Mouse (Mus musculus) stomach, embryonic 15.5 days (tissue): ENCODE data around the gene Usp54. TPM values are rescaled to one million over a fixed set of nuclear protein-coding genes. Genes with fewer than 3 reads are reported as not detected.

Source experiments
- ATAC-seq: fragments of 200-750 bp; cut with Nextera tagmentation; 2 replicates; pipeline ENCODE4 v1.8.0; 2017; ENCODE audit warnings: low read depth, moderate number of reproducible peaks, moderate TSS enrichment; ENCODE audit not compliant: insufficient read depth, low FRiP score
- H3K27ac ChIP-seq: fragments of 300-500 bp; sonication (generic); 2 replicates; pipeline ENCODE4 v1.5.1; 2015; ENCODE audit warnings: mild to moderate bottlenecking, inconsistent platforms
- H3K27me3 ChIP-seq: fragments of 300-500 bp; sonication (generic); replicated peaks from 2 replicates; pipeline ENCODE4 v1.6.1; 2015; ENCODE audit warnings: inconsistent platforms
- H3K36me3 ChIP-seq: fragments of 300-500 bp; sonication (generic); 2 replicates; pipeline ENCODE4 v1.6.1; 2015; ENCODE audit warnings: inconsistent platforms
- H3K4me1 ChIP-seq: fragments of 300-500 bp; sonication (generic); 2 replicates; pipeline ENCODE4 v1.6.1; 2015; ENCODE audit warnings: inconsistent platforms
- H3K4me2 ChIP-seq: fragments of 300-500 bp; sonication (generic); 2 replicates; pipeline ENCODE4 v1.6.1; 2015; ENCODE audit warnings: mild to moderate bottlenecking, inconsistent platforms
- H3K4me3 ChIP-seq: fragments of 300-500 bp; sonication (generic); replicated peaks from 2 replicates; pipeline ENCODE4 v1.5.1; 2015; ENCODE audit warnings: inconsistent platforms
- H3K9ac ChIP-seq: fragments of 300-500 bp; sonication (generic); 2 replicates; pipeline ENCODE4 v1.6.1; 2015; ENCODE audit warnings: inconsistent platforms
- H3K9me3 ChIP-seq: fragments of 300-500 bp; sonication (generic); 2 replicates; pipeline ENCODE4 v1.6.1; 2016; ENCODE audit warnings: inconsistent platforms
- WGBS: fragments of 180-500 bp; shearing (Covaris S2); methylation state at CpG from one replicate; pipeline ENCODE4 v1.1.7; 2015; 5-methylcytosine and 5-hydroxymethylcytosine counted together
- polyA plus RNA-seq: library from polyadenylated mRNA; unstranded; fragments of >200 nt; fragmentation: Nextera tagmentation; extraction: Ambion mirVana; gene quantifications from 2 replicates; pipeline ENCODE4 v1.2.1, GENCODE M21; 2015

Gene Usp54
- polyA plus RNA-seq, 1 experiment from 2014 or later = 5.5 TPM

- peaks cover 14% of the 10 kb centered on the region for H3K4me1 ChIP-seq
- WGBS = 57% methylated on average over 3 of the region's 3 CpGs
- H3K4me2 ChIP-seq = no peak overlapping the region
- no peak for ATAC-seq
- no peak overlapping the region for H3K9ac ChIP-seq
- no peak overlapping the region for H3K4me3 ChIP-seq
- no peaks in the 10 kb centered on the region for H3K27me3 ChIP-seq
- no peaks in the 10 kb centered on the region for H3K9me3 ChIP-seq
- H3K36me3 ChIP-seq = no peaks in the 10 kb centered on the region
- no peak overlapping the region for H3K27ac ChIP-seq
Measured at GRCm38 (mm10) chr14:20664436-20664835, 23.6 kb upstream of the Usp54 start.

DNA sequence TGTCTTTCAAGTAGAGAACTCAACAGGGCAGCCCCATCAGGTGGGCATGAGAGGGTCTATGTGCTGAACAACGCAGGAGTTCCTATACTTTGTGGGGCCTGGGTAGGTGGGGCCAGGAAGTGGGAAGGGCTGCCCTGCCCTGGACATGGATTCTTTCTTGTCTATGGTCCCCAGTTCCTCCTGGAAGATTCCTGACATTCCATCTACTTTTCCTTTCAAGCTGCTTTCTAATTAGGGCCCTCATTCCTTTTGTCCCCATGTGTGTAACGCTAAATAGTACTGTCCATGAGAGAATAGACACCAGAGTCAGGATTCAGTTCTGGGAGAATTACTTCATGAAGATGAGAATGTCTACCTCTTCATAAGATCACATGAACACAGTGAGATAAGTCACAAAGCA, 22.7 kb upstream of the Usp54 start:
- 62% methylated on average over 2 of the region's 2 CpGs for WGBS
- Histone ChIP-seq H3K27ac (no peak overlapping the region), H3K4me2 (no peak overlapping the region), H3K9me3 (no peaks in the 10 kb centered on the region), H3K4me3 (no peak overlapping the region), H3K9ac (no peak overlapping the region), H3K36me3 (no peaks in the 10 kb centered on the region), H3K27me3 (no peaks in the 10 kb centered on the region), H3K4me1 (peaks cover 14% of the 10 kb centered on the region)
- no peak for ATAC-seq

- H3K27ac ChIP-seq = no peak overlapping the region
Measured at GRCm38 (mm10) chr14:20662740-20663139, 21.9 kb upstream of the Usp54 start.

DNA sequence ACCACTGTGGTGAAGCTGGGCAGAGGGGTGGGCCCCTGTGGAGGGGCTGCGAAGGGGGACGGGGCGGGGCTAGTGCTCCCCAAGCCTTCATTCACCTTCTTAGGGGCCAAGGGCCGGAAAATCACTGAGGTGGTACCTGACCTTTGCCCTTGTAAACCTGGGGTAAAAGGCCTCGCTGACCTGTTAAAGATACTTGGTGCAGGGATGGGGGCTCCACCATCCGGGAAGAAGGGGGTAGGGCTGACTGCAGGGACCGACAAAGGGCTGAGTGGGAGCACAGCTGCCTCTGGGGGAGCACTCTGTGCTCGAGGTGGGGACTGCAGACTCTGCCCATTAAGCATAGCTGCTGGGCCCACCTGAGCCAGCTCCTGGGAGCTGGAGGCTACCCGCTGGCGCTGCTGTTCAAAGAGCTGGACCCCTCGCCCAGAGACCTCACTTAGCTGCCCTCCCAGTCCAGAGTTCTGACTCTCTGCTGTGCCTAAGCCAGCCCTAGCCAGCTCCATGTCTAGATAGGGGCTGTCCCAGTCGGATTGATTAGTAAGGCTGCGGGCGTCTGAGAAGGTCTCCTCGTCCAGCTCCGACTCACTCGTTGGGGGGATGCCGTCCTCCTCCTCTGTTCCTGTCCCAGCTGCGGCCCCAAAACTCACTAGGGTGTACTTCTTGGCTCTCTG, 20.9 kb upstream of the Usp54 start:
- Histone ChIP-seq H3K36me3 (no peaks in the 10 kb centered on the region), H3K4me1 (peaks cover 14% of the 10 kb centered on the region), H3K4me3 (peak overlapping the region; percentile 70), H3K9ac (peak overlapping the region; percentile 61), H3K9me3 (no peaks in the 10 kb centered on the region), H3K4me2 (peak overlapping the region; percentile 95), H3K27me3 (no peaks in the 10 kb centered on the region), H3K27ac (peak overlapping the region; percentile 93)
- WGBS = 13% methylated on average over 19 of the region's 19 CpGs
- ATAC-seq = no peak

More at GRCm38 (mm10) chr14:20662740-20663139, 21.9 kb upstream of the Usp54 start:
- Histone ChIP-seq H3K4me3 (no peak overlapping the region), H3K36me3 (no peaks in the 10 kb centered on the region), H3K9me3 (no peaks in the 10 kb centered on the region), H3K9ac (no peak overlapping the region), H3K4me2 (no peak overlapping the region), H3K4me1 (peaks cover 14% of the 10 kb centered on the region), H3K27me3 (no peaks in the 10 kb centered on the region)
- WGBS = 79% methylated on average over 3 of the region's 3 CpGs
- no peak for ATAC-seq

DNA sequence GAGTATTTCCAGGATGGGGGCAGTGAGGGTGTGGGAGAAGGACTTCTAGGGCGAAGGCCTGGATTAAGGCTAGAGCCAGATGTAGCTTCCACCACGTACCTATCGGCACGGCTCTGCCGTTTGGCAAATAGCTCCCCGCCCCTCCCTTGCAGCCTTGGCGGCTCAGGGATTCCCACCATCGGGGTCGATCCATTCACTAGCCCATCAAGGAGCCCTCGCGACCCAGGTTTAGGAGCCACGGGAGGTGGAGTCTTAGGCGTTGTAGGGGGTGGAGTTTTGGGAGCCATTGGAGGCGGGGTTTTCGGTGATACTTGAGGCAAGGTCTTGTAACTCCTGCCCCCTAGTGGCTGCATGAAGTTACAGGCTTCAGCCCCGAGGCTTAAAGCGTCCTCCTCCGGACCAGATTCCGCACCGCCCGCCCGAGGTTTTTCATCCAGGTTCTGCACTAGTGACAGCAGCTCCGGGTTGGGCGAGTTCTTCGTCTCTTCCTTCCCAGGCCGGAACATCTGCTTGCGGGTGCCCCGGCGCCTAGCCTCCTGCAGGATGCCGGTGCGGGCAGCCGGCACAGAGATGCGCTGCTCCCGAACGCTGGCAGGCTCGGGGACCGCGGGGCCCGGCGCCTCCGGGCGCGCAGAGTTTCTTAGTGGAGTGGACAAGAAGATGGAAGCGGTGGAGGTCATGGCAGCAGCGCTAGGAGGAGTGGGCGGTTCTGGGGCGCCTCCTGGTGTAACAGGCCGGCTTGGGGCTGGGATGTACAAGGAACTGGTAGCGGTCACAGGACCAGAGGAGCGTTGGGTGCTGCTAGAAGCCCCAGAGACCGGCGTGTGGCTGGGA, 20.2 kb upstream of the Usp54 start:
- H3K4me1 ChIP-seq = peaks cover 14% of the 10 kb centered on the region
- peak overlapping the region; percentile 93 for H3K27ac ChIP-seq
- H3K27me3 ChIP-seq = no peaks in the 10 kb centered on the region
- peak; percentile 85 for ATAC-seq
- WGBS = 2% methylated on average over 52 of the region's 52 CpGs
- H3K9ac ChIP-seq = peak overlapping the region; percentile 61
- H3K4me3 ChIP-seq = peak overlapping the region; percentile 70
- no peaks in the 10 kb centered on the region for H3K9me3 ChIP-seq
- peak overlapping the region; percentile 95 for H3K4me2 ChIP-seq
- no peaks in the 10 kb centered on the region for H3K36me3 ChIP-seq

DNA sequence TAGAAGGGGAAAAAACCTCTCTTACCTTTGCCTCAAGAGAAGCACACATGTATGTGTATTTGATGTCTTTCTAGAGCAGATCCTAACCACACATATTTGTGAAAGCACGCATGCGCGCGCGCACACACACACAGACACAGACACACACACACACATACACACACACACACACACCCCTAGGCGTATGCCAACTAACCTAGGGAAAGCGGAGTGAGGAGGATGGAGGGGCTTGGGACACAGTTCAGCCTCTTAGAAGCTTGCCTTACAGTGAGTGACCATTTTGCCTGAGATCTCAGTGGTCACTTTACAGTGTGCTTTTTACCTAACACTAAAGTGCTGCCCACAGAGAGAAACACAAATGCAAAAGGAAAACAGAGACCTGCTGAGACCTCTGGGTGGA, 18.8 kb upstream of the Usp54 start:
- Histone ChIP-seq H3K9me3 (no peaks in the 10 kb centered on the region), H3K4me3 (no peak overlapping the region), H3K27me3 (no peaks in the 10 kb centered on the region), H3K9ac (no peak overlapping the region), H3K36me3 (no peaks in the 10 kb centered on the region), H3K27ac (no peak overlapping the region), H3K4me1 (peaks cover 14% of the 10 kb centered on the region), H3K4me2 (no peak overlapping the region)
- 96% methylated on average over 7 of the region's 7 CpGs for WGBS
- ATAC-seq = no peak

- H3K4me2 ChIP-seq = no peak overlapping the region
Measured at GRCm38 (mm10) chr14:20658902-20659301, 18.0 kb upstream of the Usp54 start.

GRCm38 (mm10) chr14:20658326-20658725, 17.5 kb upstream of the Usp54 start:
- Histone ChIP-seq H3K9me3 (no peaks in the 10 kb centered on the region), H3K4me3 (no peak overlapping the region), H3K4me1 (peaks cover 14% of the 10 kb centered on the region), H3K9ac (no peak overlapping the region), H3K27me3 (no peaks in the 10 kb centered on the region), H3K4me2 (no peak overlapping the region), H3K36me3 (no peaks in the 10 kb centered on the region), H3K27ac (no peak overlapping the region)
- no peak for ATAC-seq

More at GRCm38 (mm10) chr14:20658902-20659301, 18.0 kb upstream of the Usp54 start:
- Histone ChIP-seq H3K36me3 (no peaks in the 10 kb centered on the region), H3K9me3 (no peaks in the 10 kb centered on the region), H3K27ac (no peak overlapping the region), H3K4me3 (no peak overlapping the region), H3K4me1 (peaks cover 14% of the 10 kb centered on the region), H3K9ac (no peak overlapping the region), H3K27me3 (no peaks in the 10 kb centered on the region)
- 78% methylated on average over 6 of the region's 6 CpGs for WGBS
- ATAC-seq = no peak

DNA sequence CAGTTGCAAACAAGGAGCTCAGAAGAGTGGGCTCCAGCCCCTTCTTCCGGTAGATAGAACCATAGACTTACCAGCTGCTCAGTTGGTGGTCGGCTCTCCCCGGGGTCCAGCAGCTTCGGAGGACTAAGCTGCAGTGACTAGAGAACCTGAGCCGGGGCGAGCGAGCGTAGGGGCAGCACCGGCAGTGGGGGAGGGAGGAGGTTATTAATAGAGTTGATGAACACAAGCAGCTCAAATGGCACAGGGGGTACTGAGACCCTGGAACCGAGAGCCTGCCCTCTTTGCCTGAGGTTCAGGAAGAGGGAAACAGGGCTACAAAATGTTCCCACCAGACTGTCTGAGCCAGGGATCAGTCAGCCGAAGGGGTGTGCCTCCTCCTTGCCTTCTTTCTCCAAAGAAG, 15.5 kb upstream of the Usp54 start, which contains the start of gene Myoz1:
Gene Myoz1 (minus strand): TSS at position 180 of the 400 bp plus-strand sequence.
- no peak within 1 kb of the TSS for H3K4me2 ChIP-seq
- no peaks in the 10 kb centered on the region for H3K9me3 ChIP-seq
- WGBS = 50% methylated on average over 11 of the region's 11 CpGs
- H3K9ac ChIP-seq = no peak within 1 kb of the TSS
- H3K4me1 ChIP-seq = peaks cover 4% of the 10 kb centered on the region; the same call in 1 of the 2 replicates
- H3K27ac ChIP-seq = no peak within 1 kb of the TSS
- no peak for ATAC-seq
- H3K36me3 ChIP-seq = no peaks in the 10 kb centered on the region
- H3K4me3 ChIP-seq = no peak within 1 kb of the TSS
- no peaks in the 10 kb centered on the region for H3K27me3 ChIP-seq

GRCm38 (mm10) chr14:20655731-20656130, 14.9 kb upstream of the Usp54 start:
- H3K4me3 ChIP-seq = no peak overlapping the region
- no peak overlapping the region for H3K4me2 ChIP-seq
- peaks cover 3% of the 10 kb centered on the region; the same call in 1 of the 2 replicates for H3K4me1 ChIP-seq
- ATAC-seq = no peak
- no peaks in the 10 kb centered on the region for H3K27me3 ChIP-seq
- H3K27ac ChIP-seq = no peak overlapping the region
- H3K36me3 ChIP-seq = no peaks in the 10 kb centered on the region
- 70% methylated on average over 9 of the region's 9 CpGs for WGBS
- H3K9me3 ChIP-seq = no peaks in the 10 kb centered on the region
- no peak overlapping the region for H3K9ac ChIP-seq

GRCm38 (mm10) chr14:20654690-20655421, 14.0 kb upstream of the Usp54 start:
- Histone ChIP-seq H3K4me3 (no peak overlapping the region), H3K4me1 (no peaks in the 10 kb centered on the region), H3K36me3 (no peaks in the 10 kb centered on the region), H3K9me3 (no peaks in the 10 kb centered on the region), H3K27ac (no peak overlapping the region), H3K9ac (no peak overlapping the region), H3K27me3 (no peaks in the 10 kb centered on the region), H3K4me2 (no peak overlapping the region)
- no peak for ATAC-seq
- WGBS = 69% methylated on average over 9 of the region's 9 CpGs
